Mouse (Mus musculus): Measurements from ENCODE around the gene Gpr1. TPM values are rescaled to one million over a fixed set of nuclear protein-coding genes. Genes with fewer than 3 reads are reported as not detected.

The Gpr1 gene
- polyA plus RNA-seq, 1 experiment: 0.61 TPM

DNA sequence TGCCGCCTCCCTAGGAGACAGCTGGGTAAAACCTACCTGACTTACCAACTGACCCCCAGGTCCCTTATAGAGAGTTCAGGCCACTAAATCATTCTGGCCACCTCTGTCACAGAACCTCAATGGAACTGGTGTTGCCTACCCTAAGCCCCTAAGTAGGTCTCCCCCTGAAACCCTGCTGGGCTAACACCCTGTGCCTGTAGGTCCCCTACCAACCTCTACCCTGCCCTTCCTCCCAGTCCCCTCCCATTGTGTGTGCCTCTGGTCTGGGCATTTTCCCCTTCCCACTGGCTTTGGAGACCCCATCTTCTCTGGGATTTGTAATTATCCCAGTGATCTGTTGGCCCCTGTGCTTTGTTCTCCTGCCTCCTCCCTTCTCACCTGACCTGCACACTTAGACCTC lies 10.9 kb downstream of the Gpr1 start:
- Histone ChIP-seq H3K4me1 (ENCODE audit: control insufficient read depth, insufficient read depth, low read length) (peaks cover 3% of the 10 kb centered on the region), H3K27me3 (ENCODE audit: control insufficient read depth, insufficient read depth, low read length, poor library complexity, severe bottlenecking) (no peaks in the 10 kb centered on the region), H3K27ac (ENCODE audit: insufficient read depth, low read length) (peak overlapping the region; percentile 64), H3K4me3 (ENCODE audit: low read depth, low read length) (no peak overlapping the region), H3K36me3 (ENCODE audit: control insufficient read depth, insufficient read depth, low read length, poor library complexity, severe bottlenecking) (no peaks in the 10 kb centered on the region), H3K9me3 (replicated peaks; ENCODE audit: control insufficient read depth, insufficient read depth, low read length, poor library complexity, severe bottlenecking) (0 out of 2 replicates have a peak, but pooled peaks cover 5% of the 10 kb centered on the region), H3K9ac (ENCODE audit: low read depth, poor library complexity, severe bottlenecking) (0 out of 2 replicates have a peak overlapping the region, but pooled peaks have one; percentile 18)
- no peak for TF ChIP-seq EP300 (IDR thresholded peaks at IDR 0.05; ENCODE audit: insufficient read depth, low read depth, low read length)
- no peak for TF ChIP-seq CTCF (IDR thresholded peaks at IDR 0.05; ENCODE audit: low read depth, low read length)
- TF ChIP-seq POLR2A (IDR thresholded peaks at IDR 0.05; ENCODE audit: insufficient read depth, low read length): no peak

DNA sequence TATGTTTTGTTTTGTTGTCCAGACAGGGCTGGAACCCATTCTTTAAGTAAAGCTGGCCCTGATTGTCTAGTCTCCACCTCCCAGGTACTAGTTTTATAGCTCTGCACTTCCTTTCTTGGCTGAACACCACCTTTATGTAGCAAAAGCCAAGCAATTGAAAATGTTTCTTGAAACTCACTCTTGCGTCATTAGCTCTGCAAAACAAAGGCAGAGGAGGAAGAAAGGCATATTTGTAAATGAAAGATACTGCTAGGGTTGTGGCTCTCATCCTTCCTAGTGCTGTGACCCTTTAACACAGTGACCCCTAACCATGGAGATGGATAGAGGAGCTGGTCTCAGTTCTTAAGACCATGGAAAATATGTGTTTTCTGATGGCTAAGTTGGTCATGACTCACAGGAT lies 12.7 kb downstream of the Gpr1 start:
- Histone ChIP-seq H3K9me3 (replicated peaks; ENCODE audit: control insufficient read depth, insufficient read depth, low read length, poor library complexity, severe bottlenecking) (0 out of 2 replicates have a peak, but pooled peaks cover 5% of the 10 kb centered on the region), H3K27me3 (ENCODE audit: control insufficient read depth, insufficient read depth, low read length, poor library complexity, severe bottlenecking) (no peaks in the 10 kb centered on the region), H3K4me3 (ENCODE audit: low read depth, low read length) (no peak overlapping the region), H3K9ac (ENCODE audit: low read depth, poor library complexity, severe bottlenecking) (no peak overlapping the region; the same call in 1 of the 2 replicates), H3K36me3 (ENCODE audit: control insufficient read depth, insufficient read depth, low read length, poor library complexity, severe bottlenecking) (no peaks in the 10 kb centered on the region), H3K4me1 (ENCODE audit: control insufficient read depth, insufficient read depth, low read length) (peaks cover 3% of the 10 kb centered on the region), H3K27ac (ENCODE audit: insufficient read depth, low read length) (peak overlapping the region; percentile 81)
- TF ChIP-seq EP300 (IDR thresholded peaks at IDR 0.05; ENCODE audit: insufficient read depth, low read depth, low read length) (no peak), POLR2A (IDR thresholded peaks at IDR 0.05; ENCODE audit: insufficient read depth, low read length) (no peak), CTCF (IDR thresholded peaks at IDR 0.05; ENCODE audit: low read depth, low read length) (no peak)

DNA sequence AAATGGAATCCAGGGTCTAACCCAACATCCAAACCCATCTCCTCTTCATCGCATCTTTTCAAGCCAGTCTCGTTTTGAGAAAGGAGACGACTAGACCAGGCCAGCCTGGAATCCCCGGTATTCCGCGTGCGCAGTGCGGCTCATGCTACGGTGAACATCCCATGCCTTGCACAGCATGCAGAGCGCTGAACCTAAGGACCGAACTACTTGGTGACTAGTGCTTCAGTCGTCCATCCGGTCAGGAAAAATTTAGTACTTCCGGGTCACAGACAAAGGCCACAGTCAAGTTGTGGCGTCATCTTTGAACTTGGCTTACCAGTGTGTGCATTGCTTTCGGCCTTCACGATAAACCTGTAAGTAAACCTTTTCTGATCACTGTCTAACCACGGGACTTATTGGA lies 14.0 kb downstream of the Gpr1 start:
- Histone ChIP-seq H3K36me3 (ENCODE audit: control insufficient read depth, insufficient read depth, low read length, poor library complexity, severe bottlenecking) (no peaks in the 10 kb centered on the region), H3K9ac (ENCODE audit: low read depth, poor library complexity, severe bottlenecking) (peak overlapping the region; percentile 58), H3K9me3 (replicated peaks; ENCODE audit: control insufficient read depth, insufficient read depth, low read length, poor library complexity, severe bottlenecking) (0 out of 2 replicates have a peak, but pooled peaks cover 5% of the 10 kb centered on the region), H3K27ac (ENCODE audit: insufficient read depth, low read length) (peak overlapping the region; percentile 95), H3K27me3 (ENCODE audit: control insufficient read depth, insufficient read depth, low read length, poor library complexity, severe bottlenecking) (no peaks in the 10 kb centered on the region), H3K4me3 (ENCODE audit: low read depth, low read length) (peak overlapping the region; percentile 53), H3K4me1 (ENCODE audit: control insufficient read depth, insufficient read depth, low read length) (peaks cover 3% of the 10 kb centered on the region)
- TF ChIP-seq POLR2A (IDR thresholded peaks at IDR 0.05; ENCODE audit: insufficient read depth, low read length): no peak
- TF ChIP-seq CTCF (IDR thresholded peaks at IDR 0.05; ENCODE audit: low read depth, low read length): no peak
- no peak for TF ChIP-seq EP300 (IDR thresholded peaks at IDR 0.05; ENCODE audit: insufficient read depth, low read depth, low read length)

DNA sequence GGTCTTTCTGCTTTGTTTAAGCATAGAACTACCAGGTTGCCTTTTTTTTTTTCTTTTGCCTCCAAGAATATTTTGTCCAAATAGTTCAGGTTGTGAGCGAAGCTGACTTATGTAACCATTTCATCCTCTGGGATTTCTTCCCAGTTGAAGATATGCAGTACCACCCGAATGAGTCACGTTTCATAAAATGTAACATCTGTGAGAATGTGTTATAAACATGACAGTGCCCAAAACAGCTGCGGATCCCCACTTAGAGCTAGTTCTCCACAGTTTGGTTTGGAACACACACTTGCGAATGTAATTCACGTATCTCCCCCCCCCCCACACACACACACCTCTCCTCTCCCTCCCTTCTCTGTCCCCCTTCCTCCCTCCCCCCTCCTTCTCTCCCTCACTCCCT lies 15.0 kb downstream of the Gpr1 start:
- Histone ChIP-seq H3K27ac (ENCODE audit: insufficient read depth, low read length) (peak overlapping the region; percentile 95), H3K27me3 (ENCODE audit: control insufficient read depth, insufficient read depth, low read length, poor library complexity, severe bottlenecking) (no peaks in the 10 kb centered on the region), H3K9ac (ENCODE audit: low read depth, poor library complexity, severe bottlenecking) (peak overlapping the region; percentile 58), H3K9me3 (replicated peaks; ENCODE audit: control insufficient read depth, insufficient read depth, low read length, poor library complexity, severe bottlenecking) (0 out of 2 replicates have a peak, but pooled peaks cover 5% of the 10 kb centered on the region), H3K4me3 (ENCODE audit: low read depth, low read length) (peak overlapping the region; percentile 53; the same call in 1 of the 2 replicates), H3K4me1 (ENCODE audit: control insufficient read depth, insufficient read depth, low read length) (peaks cover 5% of the 10 kb centered on the region), H3K36me3 (ENCODE audit: control insufficient read depth, insufficient read depth, low read length, poor library complexity, severe bottlenecking) (no peaks in the 10 kb centered on the region)
- TF ChIP-seq CTCF (IDR thresholded peaks at IDR 0.05; ENCODE audit: low read depth, low read length) (no peak), POLR2A (IDR thresholded peaks at IDR 0.05; ENCODE audit: insufficient read depth, low read length) (no peak), EP300 (IDR thresholded peaks at IDR 0.05; ENCODE audit: insufficient read depth, low read depth, low read length) (no peak)

DNA sequence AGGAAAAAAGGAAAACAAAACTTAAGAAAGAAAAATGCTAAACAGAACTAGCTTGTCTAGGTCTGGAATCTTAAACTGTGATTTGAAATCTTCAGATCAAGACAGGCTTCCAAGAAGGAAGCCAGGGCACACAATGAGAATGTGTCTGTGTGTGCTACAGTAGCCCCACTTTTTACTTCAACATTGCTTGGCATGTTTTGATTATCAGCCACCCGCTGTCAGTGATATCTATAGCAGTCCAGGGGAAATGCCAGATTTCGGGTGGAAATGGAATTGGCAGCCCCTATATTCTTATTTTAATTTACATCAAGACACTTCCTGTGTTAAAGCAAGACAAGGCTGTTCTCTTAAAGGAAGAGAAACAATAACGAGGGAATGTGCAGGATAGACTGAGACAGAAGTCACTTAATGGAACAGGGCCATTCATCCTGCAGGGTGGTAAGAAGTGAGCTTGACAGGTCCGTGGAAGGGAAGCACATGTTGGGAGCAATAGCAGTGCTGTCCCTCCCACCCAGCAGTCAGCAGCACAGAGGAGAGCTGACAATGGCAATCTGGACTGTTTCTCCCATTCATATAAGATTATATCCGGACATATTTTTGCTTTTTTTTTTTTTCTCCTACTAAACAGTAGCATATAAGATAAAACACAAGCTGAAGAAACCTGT lies 18.4 kb downstream of the Gpr1 start:
- Histone ChIP-seq H3K27me3 (ENCODE audit: control insufficient read depth, insufficient read depth, low read length, poor library complexity, severe bottlenecking) (no peaks in the 10 kb centered on the region), H3K4me1 (ENCODE audit: control insufficient read depth, insufficient read depth, low read length) (peaks cover 2% of the 10 kb centered on the region), H3K27ac (ENCODE audit: insufficient read depth, low read length) (0 out of 2 replicates have a peak overlapping the region, but pooled peaks have one; percentile 6), H3K4me3 (ENCODE audit: low read depth, low read length) (no peak overlapping the region), H3K9me3 (replicated peaks; ENCODE audit: control insufficient read depth, insufficient read depth, low read length, poor library complexity, severe bottlenecking) (0 out of 2 replicates have a peak, but pooled peaks cover 5% of the 10 kb centered on the region), H3K36me3 (ENCODE audit: control insufficient read depth, insufficient read depth, low read length, poor library complexity, severe bottlenecking) (no peaks in the 10 kb centered on the region), H3K9ac (ENCODE audit: low read depth, poor library complexity, severe bottlenecking) (no peak overlapping the region)
- TF ChIP-seq CTCF (IDR thresholded peaks at IDR 0.05; ENCODE audit: low read depth, low read length): no peak
- no peak for TF ChIP-seq POLR2A (IDR thresholded peaks at IDR 0.05; ENCODE audit: insufficient read depth, low read length)
- TF ChIP-seq EP300 (IDR thresholded peaks at IDR 0.05; ENCODE audit: insufficient read depth, low read depth, low read length): no peak

Data from ES-Bruce4 (cell line).